Mouse (Mus musculus) embryonic facial prominence, embryonic 13.5 days (tissue): Measurements from ENCODE around the gene Adamtsl5. TPM values are rescaled to one million over a fixed set of nuclear protein-coding genes. Genes with fewer than 3 reads are reported as not detected.

ENCODE experiments used
- ATAC-seq: fragments of 200-750 bp; cut with Nextera tagmentation; 2 replicates; pipeline ENCODE4 v1.8.0; 2017; ENCODE audit warnings: low read depth; ENCODE audit not compliant: insufficient number of reproducible peaks, insufficient read depth, low FRiP score, low TSS enrichment
- H3K27ac ChIP-seq: fragments of 300-500 bp; sonication (generic); 2 replicates; pipeline ENCODE4 v1.5.1; 2015; ENCODE audit warnings: moderate library complexity, mild to moderate bottlenecking, inconsistent platforms
- H3K27me3 ChIP-seq: fragments of 300-500 bp; sonication (generic); 2 replicates; pipeline ENCODE4 v1.6.1; 2015; ENCODE audit warnings: mild to moderate bottlenecking, inconsistent platforms
- H3K36me3 ChIP-seq: fragments of 300-500 bp; sonication (generic); 2 replicates; pipeline ENCODE4 v1.6.1; 2015; ENCODE audit warnings: mild to moderate bottlenecking, inconsistent platforms
- H3K4me1 ChIP-seq: fragments of 300-500 bp; sonication (generic); 2 replicates; pipeline ENCODE4 v1.6.1; 2015; ENCODE audit warnings: inconsistent platforms
- H3K4me2 ChIP-seq: fragments of 300-500 bp; sonication (generic); 2 replicates; pipeline ENCODE4 v1.6.1; 2015; ENCODE audit warnings: moderate library complexity, mild to moderate bottlenecking, inconsistent platforms
- H3K4me3 ChIP-seq: fragments of 300-500 bp; sonication (generic); 2 replicates; pipeline ENCODE4 v1.5.1; 2015; ENCODE audit warnings: mild to moderate bottlenecking, inconsistent platforms
- H3K9ac ChIP-seq: fragments of 300-500 bp; sonication (generic); 2 replicates; pipeline ENCODE4 v1.6.1; 2015; ENCODE audit warnings: mild to moderate bottlenecking, inconsistent platforms
- H3K9me3 ChIP-seq: fragments of 300-500 bp; sonication (generic); 2 replicates; pipeline ENCODE4 v1.6.1; 2016; ENCODE audit warnings: inconsistent platforms
- WGBS: fragments of 180-500 bp; shearing (Covaris S2); methylation state at CpG from one replicate; pipeline ENCODE4 v1.1.7; 2015; ENCODE audit warnings: mixed read lengths; 5-methylcytosine and 5-hydroxymethylcytosine counted together
- polyA plus RNA-seq: library from polyadenylated mRNA; unstranded; fragments of >200 nt; fragmentation: Nextera tagmentation; extraction: Ambion mirVana; gene quantifications from 2 replicates; pipeline ENCODE4 v1.2.1, GENCODE M21; 2015

The Adamtsl5 gene
- polyA plus RNA-seq, 1 experiment from 2014 or later = 3.2 TPM

GRCm38 (mm10) chr10:80385811-80386734 is 37.9 kb upstream of the Adamtsl5 start:
- Histone ChIP-seq H3K27ac (peak overlapping the region; percentile 92), H3K36me3 (peaks cover 57% of the 10 kb centered on the region), H3K27me3 (no peaks in the 10 kb centered on the region), H3K4me2 (peak overlapping the region; percentile 92), H3K9me3 (no peaks in the 10 kb centered on the region), H3K9ac (peak overlapping the region; percentile 98), H3K4me1 (peaks cover 41% of the 10 kb centered on the region), H3K4me3 (peak overlapping the region; percentile 91)
- under 1% methylated on average over 34 of the region's 34 CpGs for WGBS
- no peak for ATAC-seq

GRCm38 (mm10) chr10:80385310-80385709 is 37.1 kb upstream of the Adamtsl5 start:
- H3K4me1 ChIP-seq = peaks cover 41% of the 10 kb centered on the region
- peak overlapping the region; percentile 92 for H3K4me2 ChIP-seq
- H3K9ac ChIP-seq = peak overlapping the region; percentile 98
- no peaks in the 10 kb centered on the region for H3K9me3 ChIP-seq
- no peak for ATAC-seq
- WGBS = 6% methylated on average over 7 of the region's 7 CpGs
- peak overlapping the region; percentile 91 for H3K4me3 ChIP-seq
- H3K27me3 ChIP-seq = no peaks in the 10 kb centered on the region
- peak overlapping the region; percentile 92 for H3K27ac ChIP-seq
- H3K36me3 ChIP-seq = peaks cover 55% of the 10 kb centered on the region

GRCm38 (mm10) chr10:80384709-80385108 is 36.5 kb upstream of the Adamtsl5 start:
- 77% methylated on average over 7 of the region's 7 CpGs for WGBS
- H3K9me3 ChIP-seq = no peaks in the 10 kb centered on the region
- peak overlapping the region; percentile 91 for H3K4me3 ChIP-seq
- peak overlapping the region; percentile 92 for H3K4me2 ChIP-seq
- peaks cover 41% of the 10 kb centered on the region for H3K4me1 ChIP-seq
- peak overlapping the region; percentile 92 for H3K27ac ChIP-seq
- peak overlapping the region; percentile 98 for H3K9ac ChIP-seq
- H3K36me3 ChIP-seq = peaks cover 54% of the 10 kb centered on the region
- H3K27me3 ChIP-seq = no peaks in the 10 kb centered on the region
- no peak for ATAC-seq

- no peak for ATAC-seq
- WGBS = 83% methylated on average over 4 of the region's 4 CpGs
- Histone ChIP-seq H3K27ac (no peak overlapping the region), H3K4me3 (peak overlapping the region; percentile 91), H3K9ac (peak overlapping the region; percentile 98), H3K4me2 (peak overlapping the region; percentile 92), H3K4me1 (peaks cover 41% of the 10 kb centered on the region), H3K27me3 (no peaks in the 10 kb centered on the region), H3K36me3 (peaks cover 57% of the 10 kb centered on the region), H3K9me3 (no peaks in the 10 kb centered on the region)
Observed at GRCm38 (mm10) chr10:80384115-80384639, 36.0 kb upstream of the Adamtsl5 start.

- Histone ChIP-seq H3K36me3 (peaks cover 57% of the 10 kb centered on the region), H3K9ac (peak overlapping the region; percentile 55), H3K4me1 (peaks cover 34% of the 10 kb centered on the region), H3K4me3 (no peak overlapping the region), H3K4me2 (0 out of 2 replicates have a peak overlapping the region, but pooled peaks have one; percentile 92), H3K9me3 (no peaks in the 10 kb centered on the region), H3K27me3 (no peaks in the 10 kb centered on the region), H3K27ac (no peak overlapping the region)
- no peak for ATAC-seq
- 58% methylated on average over 4 of the region's 4 CpGs for WGBS
Observed at GRCm38 (mm10) chr10:80383431-80383830, 35.2 kb upstream of the Adamtsl5 start.

- Histone ChIP-seq H3K4me3 (no peak overlapping the region), H3K9me3 (no peaks in the 10 kb centered on the region), H3K27ac (no peak overlapping the region), H3K36me3 (peaks cover 57% of the 10 kb centered on the region), H3K27me3 (no peaks in the 10 kb centered on the region), H3K9ac (peak overlapping the region; percentile 55; the same call in 1 of the 2 replicates), H3K4me1 (peaks cover 28% of the 10 kb centered on the region), H3K4me2 (0 out of 2 replicates have a peak overlapping the region, but pooled peaks have one; percentile 92)
- no peak for ATAC-seq
- WGBS = 83% methylated on average over 7 of the region's 7 CpGs
Observed at GRCm38 (mm10) chr10:80382641-80383365, 34.6 kb upstream of the Adamtsl5 start.

- Histone ChIP-seq H3K4me1 (peaks cover under 1% of the 10 kb centered on the region; the same call in 1 of the 2 replicates), H3K4me3 (no peak overlapping the region), H3K4me2 (no peak overlapping the region), H3K9ac (no peak overlapping the region), H3K36me3 (peaks cover 32% of the 10 kb centered on the region), H3K9me3 (no peaks in the 10 kb centered on the region), H3K27ac (no peak overlapping the region), H3K27me3 (no peaks in the 10 kb centered on the region)
- no peak for ATAC-seq
- 51% methylated on average over 10 of the region's 10 CpGs for WGBS
Observed at GRCm38 (mm10) chr10:80377716-80378115, 29.5 kb upstream of the Adamtsl5 start.

GRCm38 (mm10) chr10:80376160-80376559 is 27.9 kb upstream of the Adamtsl5 start:
- H3K9ac ChIP-seq = no peak overlapping the region
- no peak for ATAC-seq
- H3K9me3 ChIP-seq = no peaks in the 10 kb centered on the region
- peaks cover 12% of the 10 kb centered on the region for H3K4me1 ChIP-seq
- no peak overlapping the region for H3K4me3 ChIP-seq
- H3K4me2 ChIP-seq = no peak overlapping the region
- H3K27ac ChIP-seq = no peak overlapping the region
- peaks cover 17% of the 10 kb centered on the region for H3K36me3 ChIP-seq
- WGBS = 2% methylated on average over 7 of the region's 7 CpGs
- no peaks in the 10 kb centered on the region for H3K27me3 ChIP-seq

- Histone ChIP-seq H3K4me3 (no peak overlapping the region), H3K4me2 (no peak overlapping the region), H3K9me3 (no peaks in the 10 kb centered on the region), H3K27me3 (no peaks in the 10 kb centered on the region), H3K36me3 (no peaks in the 10 kb centered on the region), H3K4me1 (peaks cover 12% of the 10 kb centered on the region), H3K9ac (no peak overlapping the region), H3K27ac (no peak overlapping the region)
- no peak for ATAC-seq
- 23% methylated on average over 6 of the region's 6 CpGs for WGBS
Observed at GRCm38 (mm10) chr10:80374063-80374462, 25.9 kb upstream of the Adamtsl5 start.

GRCm38 (mm10) chr10:80372706-80373105 is 24.5 kb upstream of the Adamtsl5 start:
- H3K27me3 ChIP-seq = no peaks in the 10 kb centered on the region; the same call in 1 of the 2 replicates
- no peak overlapping the region for H3K27ac ChIP-seq
- no peak overlapping the region for H3K4me2 ChIP-seq
- H3K9me3 ChIP-seq = peaks cover 4% of the 10 kb centered on the region; the same call in 1 of the 2 replicates
- H3K4me1 ChIP-seq = peaks cover 12% of the 10 kb centered on the region
- ATAC-seq = no peak
- H3K4me3 ChIP-seq = no peak overlapping the region
- H3K9ac ChIP-seq = no peak overlapping the region
- H3K36me3 ChIP-seq = no peaks in the 10 kb centered on the region
- 76% methylated on average over 6 of the region's 6 CpGs for WGBS

GRCm38 (mm10) chr10:80371983-80372382 is 23.8 kb upstream of the Adamtsl5 start:
- H3K4me2 ChIP-seq = peak overlapping the region; percentile 34
- no peaks in the 10 kb centered on the region for H3K36me3 ChIP-seq
- H3K4me1 ChIP-seq = peaks cover 12% of the 10 kb centered on the region
- H3K27me3 ChIP-seq = no peaks in the 10 kb centered on the region; the same call in 1 of the 2 replicates
- no peak for ATAC-seq
- H3K27ac ChIP-seq = peak overlapping the region; percentile 79
- H3K9me3 ChIP-seq = peaks cover 4% of the 10 kb centered on the region; the same call in 1 of the 2 replicates
- H3K9ac ChIP-seq = peak overlapping the region; percentile 49; the same call in 1 of the 2 replicates
- 52% methylated on average over 9 of the region's 9 CpGs for WGBS
- peak overlapping the region; percentile 32; the same call in 1 of the 2 replicates for H3K4me3 ChIP-seq
